Mouse (Mus musculus) gastrocnemius, postnatal 10 days (tissue): ENCODE data around the gene Zfp663. TPM values are rescaled to one million over a fixed set of nuclear protein-coding genes. Genes with fewer than 3 reads are reported as not detected.

Experiments
- DNase-seq: peaks from one replicate; pipeline ENCODE4 v3.0.0; 2021; ENCODE audit warnings: mixed read lengths
- total RNA-seq, 2 experiments: library from RNA; stranded (reverse); gene quantifications; 2 replicates each; pipeline ENCODE4 v1.2.3; 2021

Gene Zfp663
- total RNA-seq, 2 experiments from 2014 or later, result 0.23 TPM; not detected in 1

GRCm38 (mm10) chr2:165367868-165368439, 575 bp downstream of the Zfp663 start:
- DNase-seq, result no peak

GRCm38 (mm10) chr2:165367047-165367520, 1.4 kb downstream of the Zfp663 start:
- DNase-seq, result no peak

- peak; percentile 76 for DNase-seq
Observed at GRCm38 (mm10) chr2:165364334-165365091, 4.0 kb downstream of the Zfp663 start.

GRCm38 (mm10) chr2:165363282-165363681, 5.2 kb downstream of the Zfp663 start:
- DNase-seq, result no peak

GRCm38 (mm10) chr2:165360861-165361260, 7.7 kb downstream of the Zfp663 start:
- peak; percentile 64 for DNase-seq

GRCm38 (mm10) chr2:165351828-165352513, 16.6 kb downstream of the Zfp663 start:
- DNase-seq, result no peak

GRCm38 (mm10) chr2:165349466-165349865, 19.1 kb downstream of the Zfp663 start:
- no peak for DNase-seq

- DNase-seq, result no peak
Observed at GRCm38 (mm10) chr2:165346180-165346579, 22.3 kb downstream of the Zfp663 start.

- peak; percentile 70 for DNase-seq
Observed at GRCm38 (mm10) chr2:165337191-165337590, 31.3 kb downstream of the Zfp663 start.

GRCm38 (mm10) chr2:165332610-165333210, 35.8 kb downstream of the Zfp663 start:
- DNase-seq, result no peak

GRCm38 (mm10) chr2:165329703-165330102, 38.8 kb downstream of the Zfp663 start:
- DNase-seq, result no peak

- DNase-seq, result no peak
Observed at GRCm38 (mm10) chr2:165328746-165329145, 39.8 kb downstream of the Zfp663 start.

- DNase-seq, result no peak
Observed at GRCm38 (mm10) chr2:165327386-165327785, 41.1 kb downstream of the Zfp663 start.

GRCm38 (mm10) chr2:165326304-165327190, 42.0 kb downstream of the Zfp663 start, which contains the start of gene Elmo2:
TSS of gene Elmo2 (minus strand) at chr2:165326479.
- peak; percentile 93 for DNase-seq

GRCm38 (mm10) chr2:165325521-165326303, 42.8 kb downstream of the Zfp663 start:
- peak; percentile 47 for DNase-seq

GRCm38 (mm10) chr2:165323928-165324327, 44.6 kb downstream of the Zfp663 start:
- no peak for DNase-seq

- no peak for DNase-seq
Observed at GRCm38 (mm10) chr2:165323484-165323883, 45.0 kb downstream of the Zfp663 start.

GRCm38 (mm10) chr2:165321981-165322735, 46.4 kb downstream of the Zfp663 start:
- DNase-seq, result no peak

- peak; percentile 22 for DNase-seq
Observed at GRCm38 (mm10) chr2:165321381-165321888, 47.1 kb downstream of the Zfp663 start.
